Mouse (Mus musculus) left cerebral cortex, adult 8-10 months (tissue): ENCODE results near the gene Exoc6b. TPM values are rescaled to one million over a fixed set of nuclear protein-coding genes. Genes with fewer than 3 reads are reported as not detected.

ENCODE experiments used
- DNase-seq, 2 experiments: peaks; one replicate each; pipeline ENCODE4 v3.0.0; 2022; ENCODE audit warnings: low spot score in 2 of 2
- total RNA-seq, 4 experiments: library from RNA; stranded (reverse); gene quantifications; 2 replicates each; pipeline ENCODE4 v1.2.4; 2022

Gene Exoc6b
- total RNA-seq, 4 experiments from 2014 or later, result 76.7 to 85.4 (median 80.3) TPM

DNA sequence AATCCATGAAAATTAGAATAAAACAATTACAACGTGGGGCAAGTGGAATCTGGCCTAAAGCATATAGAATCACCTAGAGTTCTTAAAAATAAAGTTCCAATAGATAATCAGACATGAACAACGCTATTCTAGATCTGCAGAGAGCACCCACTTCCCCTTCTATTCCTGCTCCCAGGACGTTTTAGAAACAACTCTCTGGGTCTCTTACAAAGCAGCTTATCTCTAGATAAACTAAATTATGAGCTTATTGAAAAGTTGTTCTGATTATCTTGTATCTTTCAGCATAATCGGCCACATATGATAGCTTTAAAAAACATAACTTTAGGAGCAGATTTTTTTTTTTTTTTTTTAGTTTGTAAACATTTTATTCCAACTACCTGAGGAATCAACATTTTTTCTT, 185.6 kb downstream of the Exoc6b start:
- no peak for DNase-seq

GRCm38 (mm10) chr6:84882663-84883517, 186.4 kb downstream of the Exoc6b start:
- DNase-seq, result no peak

GRCm38 (mm10) chr6:84875869-84876268, 193.4 kb downstream of the Exoc6b start:
- DNase-seq, result no peak

GRCm38 (mm10) chr6:84867114-84867513, 202.2 kb downstream of the Exoc6b start:
- DNase-seq, result no peak

DNA sequence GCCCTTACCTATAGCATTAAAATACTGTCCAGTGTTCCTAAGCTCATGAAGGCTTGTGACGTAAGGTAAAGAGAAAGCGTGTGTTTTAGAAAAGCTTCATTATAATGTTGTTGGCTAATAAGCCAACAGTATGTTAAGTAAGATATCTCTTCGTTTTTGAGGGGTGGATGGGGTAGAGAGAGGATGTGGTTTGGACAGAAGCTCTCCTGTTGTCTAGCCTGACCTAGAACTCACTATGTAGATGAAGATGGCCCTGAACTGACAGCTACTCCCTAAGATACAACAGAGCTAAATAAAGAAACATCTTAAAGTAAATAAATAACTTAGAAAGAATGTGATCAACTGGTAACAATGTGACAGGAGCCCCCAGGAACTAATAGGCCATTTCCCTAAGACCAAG, 204.7 kb downstream of the Exoc6b start:
- no peak for DNase-seq

DNA sequence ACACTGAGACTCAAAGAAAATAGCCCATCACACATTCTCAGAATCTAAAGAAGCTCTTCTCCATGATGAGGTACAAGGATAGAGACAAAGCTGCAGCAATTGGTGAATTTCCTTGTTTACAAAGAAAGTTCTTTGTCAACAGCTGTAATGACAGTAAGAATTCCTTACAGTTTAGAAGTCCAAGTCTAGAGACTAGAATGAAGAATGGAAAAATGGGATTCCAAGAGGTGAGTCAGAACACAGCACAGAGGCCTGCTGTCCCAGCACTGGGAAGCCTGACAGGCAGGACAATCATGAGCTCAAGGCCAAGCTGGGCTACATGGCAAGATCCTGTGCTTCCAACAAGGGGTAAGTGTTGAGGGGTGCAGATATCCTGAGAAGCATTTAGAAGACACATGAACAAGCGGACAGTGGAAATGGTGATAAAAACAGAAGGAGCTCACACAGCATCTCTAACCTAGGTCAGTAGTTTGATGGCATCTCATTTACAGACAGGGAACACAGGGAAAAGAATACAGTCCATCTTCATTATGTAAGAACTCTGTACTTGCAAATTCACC, 205.4 kb downstream of the Exoc6b start:
- DNase-seq, result no peak

DNA sequence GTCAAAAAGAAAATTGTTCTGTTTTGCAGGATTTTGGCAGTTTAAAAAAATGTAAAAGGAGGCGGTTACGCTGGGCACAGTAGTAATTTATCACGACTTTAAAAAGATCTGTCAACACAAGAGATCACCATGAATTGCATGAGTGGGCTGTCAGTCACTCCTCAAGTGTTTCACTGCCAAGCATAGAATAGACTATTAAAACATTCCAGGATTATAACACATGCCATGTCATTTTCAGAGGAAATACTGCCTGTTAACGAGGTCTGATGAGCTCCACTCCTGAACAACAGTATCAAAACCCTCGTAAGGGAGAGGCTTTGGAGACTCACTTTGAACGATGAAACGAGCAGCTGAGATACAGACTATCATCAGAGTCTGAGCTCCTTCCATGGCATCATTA, 223.6 kb downstream of the Exoc6b start:
- no peak for DNase-seq

GRCm38 (mm10) chr6:84841138-84841537, 228.2 kb downstream of the Exoc6b start:
- DNase-seq, result no peak

- no peak for DNase-seq
Measured at GRCm38 (mm10) chr6:84807546-84807945, 261.8 kb downstream of the Exoc6b start.

DNA sequence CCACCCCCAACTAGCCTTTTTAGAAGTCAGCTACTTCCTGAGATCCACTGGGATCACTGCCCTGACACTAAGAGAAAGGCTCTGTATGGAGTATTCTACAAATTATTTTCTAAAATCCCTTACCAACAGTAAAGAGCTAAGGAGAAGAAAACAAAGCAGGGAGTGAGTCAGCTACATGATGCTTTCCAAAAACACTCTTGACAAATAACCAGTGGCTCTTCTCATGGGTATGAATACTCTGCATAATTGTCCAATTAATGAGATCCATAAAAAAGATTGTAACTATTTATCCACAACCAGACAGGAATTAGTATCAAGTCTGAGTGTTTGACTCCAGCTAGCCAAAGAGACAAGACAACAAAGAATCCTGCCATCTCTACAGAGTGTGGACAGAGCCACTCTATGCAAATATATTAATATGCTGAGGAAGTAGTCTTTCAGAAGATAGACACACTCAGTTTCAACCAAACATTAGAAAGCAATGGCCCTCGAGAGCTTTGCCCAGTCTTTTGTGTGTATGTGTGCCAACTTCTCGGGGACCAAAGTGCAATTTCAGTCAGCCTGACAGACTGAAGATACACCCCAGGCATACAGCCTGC, 263.1 kb downstream of the Exoc6b start:
- no peak for DNase-seq

- no peak for DNase-seq
Measured at GRCm38 (mm10) chr6:84798736-84799135, 270.6 kb downstream of the Exoc6b start.

DNA sequence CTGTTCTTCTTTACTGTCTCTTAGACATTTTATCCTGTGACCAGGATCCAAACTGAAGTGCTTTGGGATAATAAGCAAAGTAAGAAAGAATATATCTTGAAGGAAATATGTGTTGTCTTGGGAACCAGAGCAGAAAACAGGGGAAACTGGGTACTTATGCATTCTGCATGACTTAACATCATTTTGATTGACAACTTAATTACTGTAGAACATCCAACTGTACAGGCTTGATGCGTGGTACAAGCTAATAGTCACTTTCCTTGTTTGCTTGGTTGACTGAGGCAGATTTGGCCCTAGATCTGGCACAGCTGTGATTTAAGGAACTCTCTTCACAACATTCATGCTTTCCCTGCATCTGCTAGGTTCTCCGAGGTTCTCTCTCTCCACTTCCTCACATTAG, 285.3 kb downstream of the Exoc6b start:
- DNase-seq, result no peak

- DNase-seq, result no peak
Measured at GRCm38 (mm10) chr6:84779987-84780386, 289.3 kb downstream of the Exoc6b start.

DNA sequence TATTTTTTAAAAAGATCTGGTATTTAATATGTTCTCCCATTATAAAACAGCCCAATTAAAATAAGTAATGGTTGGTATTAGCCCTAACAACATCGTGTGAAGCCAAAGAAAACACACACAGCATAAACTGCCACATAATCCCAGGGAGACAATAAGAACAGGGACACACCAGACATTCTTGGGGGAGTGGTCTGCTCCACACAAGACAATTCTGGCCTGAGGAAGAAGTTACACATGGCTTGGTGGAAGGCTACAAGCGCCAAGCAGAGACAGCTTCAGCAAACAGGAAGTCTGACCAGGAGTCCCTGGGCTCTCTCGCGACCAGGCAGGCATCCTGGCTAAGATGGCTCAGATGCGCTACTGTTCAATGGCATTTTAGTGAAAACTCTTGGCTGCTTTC, 290.3 kb downstream of the Exoc6b start:
- no peak for DNase-seq

GRCm38 (mm10) chr6:84775908-84776307, 293.4 kb downstream of the Exoc6b start:
- DNase-seq, result no peak

GRCm38 (mm10) chr6:84755266-84755665, 314.0 kb downstream of the Exoc6b start:
- no peak for DNase-seq

- no peak for DNase-seq
Measured at GRCm38 (mm10) chr6:84752806-84753420, 316.4 kb downstream of the Exoc6b start.

- DNase-seq, result no peak
Measured at GRCm38 (mm10) chr6:84751409-84751808, 317.9 kb downstream of the Exoc6b start.

GRCm38 (mm10) chr6:84746847-84747395, 322.4 kb downstream of the Exoc6b start:
- no peak for DNase-seq

DNA sequence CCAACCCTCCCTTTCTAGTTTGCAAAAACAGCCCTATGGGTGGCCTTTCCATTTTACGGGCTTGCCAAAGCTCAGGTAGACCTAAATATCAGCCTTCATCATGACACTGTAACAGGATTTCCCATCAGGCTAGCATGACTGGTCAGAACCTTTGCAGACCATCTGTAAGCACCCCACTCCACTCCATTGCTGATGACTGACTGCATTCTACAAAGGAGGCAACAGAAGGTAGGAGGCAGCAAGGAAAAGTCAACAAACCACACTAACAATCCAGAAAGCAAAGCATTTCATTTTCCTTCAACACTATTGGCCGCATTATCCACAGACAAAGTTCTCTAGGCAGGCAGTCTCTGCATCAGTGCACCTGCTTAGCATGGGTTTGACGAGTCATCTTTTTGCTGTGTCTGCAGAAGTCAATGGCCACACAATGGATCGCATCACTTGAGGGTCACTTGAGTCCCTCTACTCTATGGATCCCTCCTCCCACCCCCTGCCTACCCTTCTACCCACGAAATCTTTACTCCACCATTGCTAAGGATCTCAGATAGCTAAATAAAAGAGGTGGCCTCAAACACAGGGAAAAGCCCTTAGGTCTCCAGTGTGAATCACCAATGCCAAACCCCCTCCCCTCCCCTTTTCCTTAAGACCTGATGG, 323.0 kb downstream of the Exoc6b start:
- DNase-seq, result no peak

GRCm38 (mm10) chr6:84745570-84745969, 323.7 kb downstream of the Exoc6b start:
- no peak for DNase-seq
